Mouse (Mus musculus): ENCODE data around the gene Gfer.

Gfer gene

GRCm38 (mm10) chr17:24696011-24696697 lies at the start of gene Gfer, which contains the start of gene Noxo1:
Gene Gfer (minus strand): TSS chr17:24696156.
Gene Noxo1 (plus strand): TSS chr17:24696234.
- in situ Hi-C loops (cut with MboI; ENCODE audit: unreplicated experiment in 2 of 2), result no loop called here

- in situ Hi-C loops (cut with MboI; ENCODE audit: unreplicated experiment in 2 of 2), result loop anchor here in 1 of 2 experiments (5.0 kb wide), 2 partner anchors 73 to 143 kb away; partner anchors contain the start of genes Nubp2 and Spsb3
Measured at GRCm38 (mm10) chr17:24744381-24744780, 48.4 kb upstream of the Gfer start.

- in situ Hi-C loops (cut with MboI; ENCODE audit: unreplicated experiment in 2 of 2), result loop anchor here in 1 of 2 experiments (5.0 kb wide), 2 partner anchors 73 to 143 kb away; partner anchors contain the start of genes Nubp2 and Spsb3
Measured at GRCm38 (mm10) chr17:24743896-24744295, 47.9 kb upstream of the Gfer start.

GRCm38 (mm10) chr17:24742307-24742706 lies 46.4 kb upstream of the Gfer start:
- in situ Hi-C loops (cut with MboI; ENCODE audit: unreplicated experiment in 2 of 2), result loop anchor here in 1 of 2 experiments (5.0 kb wide), 2 partner anchors 75 to 145 kb away; partner anchors contain the start of genes Nubp2 and Spsb3

- in situ Hi-C loops (cut with MboI; ENCODE audit: unreplicated experiment in 2 of 2), result loop anchor here in 1 of 2 experiments (5.0 to 10.0 kb wide), 3 partner anchors 77 to 625 kb away; partner anchors contain the start of genes Nubp2, Spsb3, Tpsb2 and Tpsg1
Measured at GRCm38 (mm10) chr17:24739926-24740325, 44.0 kb upstream of the Gfer start.

- in situ Hi-C loops (cut with MboI; ENCODE audit: unreplicated experiment in 2 of 2), result loop anchor here in 1 of 2 experiments (10.0 kb wide), 1 partner anchor 627 kb away; the partner anchor contains the start of genes Tpsb2 and Tpsg1
Measured at GRCm38 (mm10) chr17:24738238-24738637, 42.3 kb upstream of the Gfer start.

- in situ Hi-C loops (cut with MboI; ENCODE audit: unreplicated experiment in 2 of 2), result loop anchor here in 1 of 2 experiments (10.0 kb wide), 1 partner anchor 628 kb away; the partner anchor contains the start of genes Tpsb2 and Tpsg1
Measured at GRCm38 (mm10) chr17:24737135-24737810, 41.3 kb upstream of the Gfer start.

GRCm38 (mm10) chr17:24736330-24737051 lies 40.5 kb upstream of the Gfer start, which contains the start of gene Msrb1:
Gene Msrb1 (plus strand): TSS chr17:24736642.
- in situ Hi-C loops (cut with MboI; ENCODE audit: unreplicated experiment in 2 of 2), result loop anchor here in 1 of 2 experiments (10.0 kb wide), 1 partner anchor 628 kb away; the partner anchor contains the start of genes Tpsb2 and Tpsg1

- in situ Hi-C loops (cut with MboI; ENCODE audit: unreplicated experiment in 2 of 2), result loop anchor here in 1 of 2 experiments (10.0 kb wide), 1 partner anchor 629 kb away; the partner anchor contains the start of genes Tpsb2 and Tpsg1
Measured at GRCm38 (mm10) chr17:24735446-24735845, 39.5 kb upstream of the Gfer start.

GRCm38 (mm10) chr17:24734513-24734912 lies 38.6 kb upstream of the Gfer start:
- in situ Hi-C loops (cut with MboI; ENCODE audit: unreplicated experiment in 2 of 2), result loop anchor here in 1 of 2 experiments (10.0 kb wide), 1 partner anchor 630 kb away; the partner anchor contains the start of genes Tpsb2 and Tpsg1

GRCm38 (mm10) chr17:24733434-24734050 lies 37.6 kb upstream of the Gfer start:
- in situ Hi-C loops (cut with MboI; ENCODE audit: unreplicated experiment in 2 of 2), result loop anchor here in 1 of 2 experiments (10.0 kb wide), 1 partner anchor 631 kb away; the partner anchor contains the start of genes Tpsb2 and Tpsg1

GRCm38 (mm10) chr17:24732233-24732935 lies 36.4 kb upstream of the Gfer start:
- in situ Hi-C loops (cut with MboI; ENCODE audit: unreplicated experiment in 2 of 2), result loop anchor here in 1 of 2 experiments (10.0 kb wide), 1 partner anchor 632 kb away; the partner anchor contains the start of genes Tpsb2 and Tpsg1

- in situ Hi-C loops (cut with MboI; ENCODE audit: unreplicated experiment in 2 of 2), result loop anchor here in 1 of 2 experiments (10.0 kb wide), 1 partner anchor 634 kb away; the partner anchor contains the start of genes Tpsb2 and Tpsg1
Measured at GRCm38 (mm10) chr17:24730787-24731186, 34.8 kb upstream of the Gfer start.

GRCm38 (mm10) chr17:24729067-24729466 lies 33.1 kb upstream of the Gfer start:
- in situ Hi-C loops (cut with MboI; ENCODE audit: unreplicated experiment in 2 of 2), result no loop called here

- in situ Hi-C loops (cut with MboI; ENCODE audit: unreplicated experiment in 2 of 2), result no loop called here
Measured at GRCm38 (mm10) chr17:24728184-24728583, 32.2 kb upstream of the Gfer start.

- in situ Hi-C loops (cut with MboI; ENCODE audit: unreplicated experiment in 2 of 2), result no loop called here
Measured at GRCm38 (mm10) chr17:24727618-24728017, 31.7 kb upstream of the Gfer start, which contains the start of gene Rpl3l. Gene Rpl3l (plus strand): TSS chr17:24727820.

- in situ Hi-C loops (cut with MboI; ENCODE audit: unreplicated experiment in 2 of 2), result no loop called here
Measured at GRCm38 (mm10) chr17:24725637-24726390, 29.9 kb upstream of the Gfer start.

- in situ Hi-C loops (cut with MboI; ENCODE audit: unreplicated experiment in 2 of 2), result no loop called here
Measured at GRCm38 (mm10) chr17:24724184-24724583, 28.2 kb upstream of the Gfer start, which contains the start of gene Ndufb10. Gene Ndufb10 (minus strand): TSS chr17:24724478.

Data from v-Abl transformed pro-B cells (cell line).